Mouse (Mus musculus): ENCODE results near the gene Slc6a20a.

The Slc6a20a gene

GRCm38 (mm10) chr9:123636771-123637170 lies 41.9 kb downstream of the Slc6a20a start:
- DNase-seq = no peak

DNA sequence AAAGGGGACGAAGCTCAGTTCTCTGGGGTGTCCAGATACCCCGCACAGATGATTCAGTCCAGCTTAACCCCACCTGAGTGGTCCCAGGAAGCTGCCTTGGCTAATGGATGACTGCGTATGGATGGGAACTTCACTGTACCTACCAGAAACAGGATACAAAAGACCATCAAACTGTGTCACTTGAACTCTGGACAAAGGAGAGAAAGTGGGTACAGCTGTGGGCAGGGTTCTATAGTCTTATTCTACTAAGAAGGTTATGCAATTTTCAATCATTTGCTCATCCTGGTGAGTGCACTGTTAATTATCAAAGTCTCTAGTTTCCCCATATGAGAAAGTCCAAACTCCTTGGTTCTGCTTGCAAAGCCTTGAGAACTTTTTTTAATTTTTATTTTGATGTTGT lies 45.7 kb downstream of the Slc6a20a start:
- DNase-seq = no peak

DNA sequence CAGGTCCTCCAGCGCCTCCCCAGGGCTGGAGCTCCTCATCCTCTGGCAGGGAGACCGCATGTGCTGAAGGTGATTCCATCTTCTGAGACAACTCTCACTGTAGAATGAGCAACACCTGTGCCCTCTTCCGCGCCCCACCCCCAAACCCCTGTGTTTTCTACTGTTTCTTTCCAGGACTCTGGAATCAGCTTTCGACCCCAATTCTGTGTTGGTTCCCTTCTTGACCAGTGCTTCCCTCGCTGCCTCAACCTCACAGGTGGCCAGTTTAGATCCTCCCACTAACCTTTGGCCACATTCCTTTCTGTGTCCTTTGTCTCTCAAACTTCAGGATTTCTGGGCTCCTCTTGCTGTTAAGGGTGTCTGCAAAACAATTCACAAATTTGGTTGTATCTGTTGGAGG lies 46.4 kb downstream of the Slc6a20a start, which contains the start of gene Slc6a20b:
Slc6a20b (minus strand) TSS at position 285 of the 400 bp plus-strand sequence.
- no peak for DNase-seq

- DNase-seq = no peak
These were observed 47.0 kb downstream of the Slc6a20a start for GRCm38 (mm10) chr9:123631666-123632065.

- no peak for DNase-seq
These were observed 52.9 kb downstream of the Slc6a20a start for GRCm38 (mm10) chr9:123625821-123626220.

GRCm38 (mm10) chr9:123624741-123625140 lies 53.9 kb downstream of the Slc6a20a start:
- no peak for DNase-seq

DNA sequence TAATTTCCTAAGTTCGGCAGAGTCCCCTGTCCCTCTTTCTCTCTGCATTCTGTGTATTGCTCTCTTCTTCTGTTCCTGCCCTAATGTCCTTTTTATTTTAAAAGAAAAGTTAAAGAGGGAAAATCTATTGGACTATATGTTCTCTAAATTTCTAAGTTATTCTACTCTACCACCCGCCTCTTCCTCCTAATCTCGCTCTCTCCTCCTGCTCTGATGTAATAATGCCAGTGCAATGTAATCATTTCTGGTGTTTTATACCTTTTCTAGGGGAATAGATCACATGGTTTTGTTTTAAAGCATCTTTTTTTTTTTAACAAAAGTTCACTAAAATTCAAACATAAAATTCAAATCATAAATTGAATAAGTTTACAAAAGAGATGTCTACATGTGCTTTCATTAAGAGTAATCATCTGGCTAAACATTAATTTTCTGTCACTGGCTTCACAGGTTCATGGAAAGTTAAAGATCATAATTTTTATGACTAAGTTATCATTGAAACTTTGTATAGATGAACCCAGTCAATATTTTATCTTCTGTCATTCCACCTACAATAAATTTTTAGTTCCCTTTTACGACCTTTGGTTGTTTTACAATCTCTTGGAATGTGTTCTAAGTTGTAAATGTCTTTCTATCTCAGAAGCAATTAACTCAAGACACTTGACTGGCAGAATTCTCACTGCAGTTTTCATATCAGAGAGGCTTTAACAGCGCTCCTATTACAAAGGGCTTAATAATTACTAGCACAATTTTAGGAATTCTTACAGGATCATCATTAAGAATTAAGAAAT lies 58.2 kb downstream of the Slc6a20a start:
- no peak for DNase-seq

GRCm38 (mm10) chr9:123601529-123601928 lies 77.2 kb downstream of the Slc6a20a start:
- no peak for DNase-seq

GRCm38 (mm10) chr9:123597376-123597775 lies 81.3 kb downstream of the Slc6a20a start:
- DNase-seq = no peak

DNA sequence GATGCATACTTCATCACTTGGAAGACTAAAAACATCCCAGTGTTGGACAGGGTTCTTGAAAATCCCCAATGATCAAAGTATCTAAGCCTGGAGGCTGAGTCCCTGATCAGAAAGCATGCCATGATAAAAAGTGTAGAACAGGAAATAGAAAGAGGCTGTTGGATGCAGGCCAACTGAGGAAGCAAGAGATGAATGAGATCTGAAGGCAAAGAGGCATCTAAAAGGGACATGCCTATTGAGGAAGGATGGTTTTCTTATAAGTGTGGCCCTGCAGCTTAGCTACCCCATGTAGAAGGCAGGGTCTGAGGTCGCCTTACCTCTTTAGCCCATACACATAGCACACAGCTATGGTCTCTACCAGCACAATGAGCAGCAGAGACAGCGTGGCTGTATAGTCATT lies 81.8 kb downstream of the Slc6a20a start:
- DNase-seq = no peak

DNA sequence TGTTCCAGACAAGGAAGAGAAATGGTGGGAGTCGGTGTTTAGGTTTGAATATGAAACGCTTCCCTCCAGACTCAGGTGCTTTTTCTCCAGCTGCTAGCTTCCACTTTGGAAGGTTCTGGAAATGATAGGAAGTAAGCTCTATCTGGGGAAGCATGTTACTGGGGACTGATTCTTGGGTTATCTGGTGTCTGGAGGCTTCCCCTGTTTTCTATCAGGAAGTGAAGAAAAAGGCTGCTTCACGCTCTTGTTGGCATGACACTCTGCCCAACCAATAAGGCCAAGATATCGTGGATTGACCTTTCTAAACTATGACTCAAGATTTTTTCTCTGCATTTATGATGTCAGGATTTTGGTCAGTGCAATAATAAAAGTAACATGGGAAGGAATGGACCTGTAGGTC lies 83.5 kb downstream of the Slc6a20a start:
- DNase-seq = no peak

GRCm38 (mm10) chr9:123589240-123589910 lies 89.3 kb downstream of the Slc6a20a start:
- no peak for DNase-seq

Measured in spleen, adult 18-20 months (tissue).